Mouse (Mus musculus): ENCODE data around the gene Gm8122. TPM values are rescaled to one million over a fixed set of nuclear protein-coding genes. Genes with fewer than 3 reads are reported as not detected.
"Not testable (repeated sequence)": the region's sequence is repeated elsewhere in the genome, so short reads cannot be mapped to it uniquely, and the experiment has no call there.

Gm8122 gene
- polyA plus RNA-seq, 1 experiment from 2014 or later, result not detected

GRCm38 (mm10) chr14:43249611-43250170 is 14.6 kb upstream of the Gm8122 start:
- H3K4me1 ChIP-seq; H3K9me3 ChIP-seq; ATAC-seq (replicated peaks); H3K27ac ChIP-seq; H3K4me3 ChIP-seq; H3K36me3 ChIP-seq (replicated peaks); H3K4me2 ChIP-seq; H3K9ac ChIP-seq; H3K27me3 ChIP-seq (replicated peaks): not testable (repeated sequence)
- WGBS, result 25% methylated on average over 11 of the region's 12 CpGs

- H3K36me3 ChIP-seq (replicated peaks); H3K4me1 ChIP-seq; H3K4me2 ChIP-seq; ATAC-seq (replicated peaks); H3K9ac ChIP-seq; H3K9me3 ChIP-seq; H3K4me3 ChIP-seq; H3K27me3 ChIP-seq (replicated peaks); H3K27ac ChIP-seq: not testable (repeated sequence)
Measured at GRCm38 (mm10) chr14:43237769-43238168, 2.7 kb upstream of the Gm8122 start.

Other genes with a start within 250 kb of the Gm8122 start
- gene Gm8082, start 241.7 kb downstream of the Gm8122 start, polyA plus RNA-seq (2015; fragmentation: Nextera tagmentation; extraction: Ambion mirVana), result not detected in 2 replicates
- not detected in 2 replicates for gene Gm10376, start 219.7 kb downstream of the Gm8122 start, polyA plus RNA-seq (2015; fragmentation: Nextera tagmentation; extraction: Ambion mirVana)
- not detected in 2 replicates for gene Gm8094, start 158.7 kb downstream of the Gm8122 start, polyA plus RNA-seq (2015; fragmentation: Nextera tagmentation; extraction: Ambion mirVana)
- gene Gm8104, start 134.7 kb downstream of the Gm8122 start, polyA plus RNA-seq (2015; fragmentation: Nextera tagmentation; extraction: Ambion mirVana), result not detected in 2 replicates
- gene Gm7233, start 55.4 kb downstream of the Gm8122 start, polyA plus RNA-seq (2015; fragmentation: Nextera tagmentation; extraction: Ambion mirVana), result not detected in 2 replicates
- not detected in 2 replicates for gene Gm8126, start 23.3 kb upstream of the Gm8122 start, polyA plus RNA-seq (2015; fragmentation: Nextera tagmentation; extraction: Ambion mirVana)
- gene Gm9732, start 39.7 kb upstream of the Gm8122 start, polyA plus RNA-seq (2015; fragmentation: Nextera tagmentation; extraction: Ambion mirVana), result not detected in 2 replicates
- gene Gm8127, start 58.5 kb upstream of the Gm8122 start, polyA plus RNA-seq (2015; fragmentation: Nextera tagmentation; extraction: Ambion mirVana), result not detected in 2 replicates
- gene 1700001F09Rik, start 112.5 kb upstream of the Gm8122 start, polyA plus RNA-seq (2015; fragmentation: Nextera tagmentation; extraction: Ambion mirVana), result not detected in 2 replicates
- not detected in 2 replicates for gene Gm8138, start 181.0 kb upstream of the Gm8122 start, polyA plus RNA-seq (2015; fragmentation: Nextera tagmentation; extraction: Ambion mirVana)

Measured in midbrain, embryonic 15.5 days (tissue).